Mouse (Mus musculus): ENCODE data around the gene Cad.
A peak's percentile ranks its signal among the peaks of the same experiment; 100 is the strongest.

- TF ChIP-seq CTCF (conservative IDR thresholded peaks at IDR 0.05; ENCODE audit: low read length) (peak; percentile 74), NANOG (IDR thresholded peaks at IDR 0.05; ENCODE audit: borderline replicate concordance, low read length) (no peak)
Observed at GRCm38 (mm10) chr5:31081386-31081785, 26.8 kb downstream of the Cad start.

All from E14TG2a.4 (cell line).